Mouse (Mus musculus) urinary bladder, adult 2 months (tissue): ENCODE measurements around the gene Chd5. TPM values are rescaled to one million over a fixed set of nuclear protein-coding genes. Genes with fewer than 3 reads are reported as not detected.
A peak's percentile ranks its signal among the peaks of the same experiment; 100 is the strongest.

Experiments
- DNase-seq: peaks from one replicate; pipeline ENCODE4 v3.0.0; 2022; ENCODE audit warnings: low spot score
- polyA plus RNA-seq: library from polyadenylated mRNA; depleted of rRNA; stranded (reverse); fragments of >200 nt; gene quantifications from 2 replicates; pipeline ENCODE4 v1.2.3, GENCODE M21; 2012

The Chd5 gene
- polyA plus RNA-seq, 1 experiment: 0.55 TPM

- DNase-seq: peak; percentile 40
Measured at GRCm38 (mm10) chr4:152318517-152319234, 19.8 kb upstream of the Chd5 start, which contains the start of gene Rnf207. Rnf207 (minus strand) TSS chr4:152318993.

GRCm38 (mm10) chr4:152321464-152321863 lies 17.0 kb upstream of the Chd5 start:
- DNase-seq: no peak

- no peak for DNase-seq
Measured at GRCm38 (mm10) chr4:152324641-152325562, 13.5 kb upstream of the Chd5 start.

DNA sequence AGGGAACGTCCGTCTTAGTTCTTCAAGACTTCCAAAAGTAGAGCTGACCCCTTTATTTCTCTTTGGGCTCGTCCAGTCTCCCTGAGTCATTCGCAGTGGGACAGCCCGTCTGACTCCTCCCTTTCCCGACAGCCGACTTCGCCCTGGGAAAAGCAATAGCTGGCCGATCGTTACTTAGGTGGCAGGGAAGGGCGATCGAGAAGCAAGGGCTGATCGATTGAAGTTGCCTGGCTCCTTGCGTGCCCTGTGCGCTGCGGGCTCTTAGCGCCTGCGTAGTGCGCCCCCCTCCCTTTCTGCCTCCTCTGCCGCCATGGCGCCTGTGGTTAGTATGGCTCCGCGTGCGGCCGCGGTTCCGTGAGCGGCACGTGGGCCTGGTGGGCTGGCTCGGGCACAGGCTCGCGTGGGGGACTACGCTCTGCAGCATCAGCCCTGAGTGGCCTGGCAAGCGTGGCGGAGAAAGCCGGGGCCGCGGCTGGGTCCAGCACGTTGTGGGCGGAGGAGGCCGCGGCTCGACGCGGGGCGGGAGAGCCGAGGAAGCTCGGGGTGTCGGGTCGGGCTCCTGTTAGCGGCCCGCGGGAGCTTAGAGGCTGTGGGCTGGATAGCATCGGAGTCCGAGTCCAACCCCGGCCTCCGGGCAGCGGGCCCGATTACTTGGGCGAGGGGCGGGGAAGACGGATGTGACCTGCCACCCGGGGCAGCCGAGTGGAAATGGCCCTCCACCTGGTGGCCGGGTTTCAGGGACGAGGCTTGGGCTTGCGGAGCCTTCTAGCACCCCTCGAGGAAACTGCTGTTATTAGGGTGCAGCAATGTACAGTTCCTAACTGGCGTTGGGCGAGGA lies 12.7 kb upstream of the Chd5 start, which contains the start of gene Rpl22:
Gene Rpl22 (plus strand): TSS at position 169 of the 838 bp plus-strand sequence.
- DNase-seq: peak; percentile 83

DNA sequence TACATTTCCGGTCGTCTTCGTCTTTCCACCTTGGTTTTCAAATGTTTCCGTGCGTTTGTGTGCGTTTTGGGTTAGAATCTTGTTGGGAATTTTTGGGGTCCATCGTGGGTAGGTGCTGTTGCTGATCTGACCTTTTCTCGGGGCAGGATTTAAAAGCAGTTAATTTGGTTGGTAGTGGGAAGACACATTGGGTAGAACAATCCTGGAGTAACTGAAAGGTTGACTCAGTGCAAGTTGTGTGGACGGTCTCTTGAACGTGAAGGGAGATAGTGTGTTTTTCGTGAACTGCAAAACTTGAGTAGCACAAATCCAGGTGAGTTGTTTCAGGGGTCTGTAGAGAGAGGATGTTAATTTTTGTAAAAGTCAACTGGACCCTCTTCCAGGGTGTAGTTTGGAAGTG lies 11.9 kb upstream of the Chd5 start:
- DNase-seq: no peak

- no peak for DNase-seq
Measured at GRCm38 (mm10) chr4:152328691-152329090, 9.8 kb upstream of the Chd5 start.

GRCm38 (mm10) chr4:152332952-152333351 lies 5.5 kb upstream of the Chd5 start:
- DNase-seq: no peak

DNA sequence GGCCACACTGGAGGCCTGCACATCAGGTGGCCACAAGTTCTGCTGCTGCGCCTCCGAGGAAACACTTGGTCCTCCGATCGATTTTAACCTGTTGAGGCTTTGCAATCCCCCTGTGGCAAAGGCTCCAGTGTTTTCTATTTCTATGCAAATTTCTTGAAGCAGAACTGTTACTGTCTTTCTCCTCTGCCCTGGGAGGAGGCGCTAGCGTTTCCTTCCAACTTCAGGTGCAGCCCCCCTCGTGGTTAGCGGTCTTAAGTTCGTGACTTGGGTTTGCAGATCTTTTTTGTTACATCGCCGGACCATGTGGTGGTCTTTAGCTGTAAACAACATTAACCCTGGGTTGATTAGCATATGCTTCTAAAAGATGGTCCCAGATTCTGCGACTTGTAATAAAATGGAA lies 4.9 kb upstream of the Chd5 start:
- no peak for DNase-seq

DNA sequence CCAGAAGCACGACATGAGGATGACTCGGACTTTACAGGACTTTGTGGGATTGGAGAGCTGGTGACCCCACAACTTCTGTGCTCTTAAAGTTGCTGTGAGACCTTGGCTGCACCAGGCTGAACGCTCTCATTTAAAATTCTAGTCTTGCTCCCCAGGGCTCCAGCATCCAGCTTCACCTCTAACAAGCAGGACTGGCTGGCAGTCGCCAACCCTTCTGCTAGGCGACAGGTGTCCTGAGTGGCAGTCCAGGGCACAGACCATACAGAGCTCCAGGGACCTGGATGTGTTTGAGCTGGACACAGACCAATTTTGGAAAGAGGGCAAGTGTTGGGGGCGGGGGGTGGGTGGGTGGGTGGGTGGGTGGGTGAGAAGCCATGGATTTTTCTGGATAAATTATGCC lies 679 bp upstream of the Chd5 start:
- no peak for DNase-seq

GRCm38 (mm10) chr4:152339293-152339790 lies 891 bp downstream of the Chd5 start:
- DNase-seq: no peak

DNA sequence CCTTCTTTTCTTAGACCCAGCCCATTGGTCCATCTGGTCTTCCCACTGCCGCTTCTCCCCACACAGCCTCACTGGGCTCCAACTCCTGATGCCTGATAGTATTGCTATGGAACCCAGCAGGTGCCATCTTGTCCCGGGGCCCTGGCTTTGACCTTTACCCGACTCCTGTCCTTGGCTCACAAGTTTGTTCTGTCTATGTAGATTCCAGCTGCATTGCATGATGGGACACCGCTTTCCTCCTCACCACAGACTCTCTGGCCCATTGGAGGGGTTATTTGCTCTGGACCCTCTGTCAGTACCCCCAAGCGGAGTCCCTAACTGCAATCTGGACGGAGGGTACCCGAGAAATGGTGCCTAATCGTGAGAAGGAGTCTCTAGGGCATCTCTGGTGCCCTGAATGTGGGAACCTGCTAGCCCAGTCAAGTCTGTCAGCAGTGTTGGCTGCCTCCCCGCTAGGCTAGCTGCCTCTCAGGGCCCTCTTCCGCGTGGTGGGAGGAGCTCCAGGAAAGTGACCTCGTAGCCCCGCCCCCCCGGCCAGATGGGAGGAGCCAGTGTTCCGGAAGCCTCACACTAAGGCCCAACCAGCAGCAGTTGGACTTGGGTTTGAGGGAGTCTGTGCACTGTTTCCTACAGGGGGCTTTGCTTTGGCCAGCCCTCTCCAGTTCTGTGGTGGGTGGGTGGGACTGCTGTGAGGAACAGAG lies 2.3 kb downstream of the Chd5 start:
- DNase-seq: no peak

- no peak for DNase-seq
Measured at GRCm38 (mm10) chr4:152343296-152343695, 4.8 kb downstream of the Chd5 start.

DNA sequence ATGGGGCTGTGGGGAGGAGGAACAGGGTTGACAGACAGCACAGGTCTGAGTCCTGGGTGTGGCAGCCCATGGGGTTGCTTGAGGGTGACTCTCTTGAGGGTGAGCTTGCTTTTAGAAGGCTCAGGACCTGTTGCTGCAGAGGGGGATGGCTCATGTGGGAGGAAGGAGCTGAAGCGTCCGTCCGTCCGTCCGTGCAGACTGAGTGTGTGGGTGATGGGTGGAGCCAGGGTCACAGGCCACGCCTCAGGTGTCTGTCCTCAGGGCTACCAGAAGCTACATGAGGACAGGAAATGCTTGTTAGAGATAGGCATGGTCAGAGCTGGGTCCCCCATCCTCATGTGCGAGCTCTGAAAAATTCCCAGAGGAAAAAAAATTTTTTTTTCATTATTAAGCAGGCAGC lies 6.2 kb downstream of the Chd5 start:
- DNase-seq: no peak

- no peak for DNase-seq
Measured at GRCm38 (mm10) chr4:152345120-152345889, 6.9 kb downstream of the Chd5 start.

DNA sequence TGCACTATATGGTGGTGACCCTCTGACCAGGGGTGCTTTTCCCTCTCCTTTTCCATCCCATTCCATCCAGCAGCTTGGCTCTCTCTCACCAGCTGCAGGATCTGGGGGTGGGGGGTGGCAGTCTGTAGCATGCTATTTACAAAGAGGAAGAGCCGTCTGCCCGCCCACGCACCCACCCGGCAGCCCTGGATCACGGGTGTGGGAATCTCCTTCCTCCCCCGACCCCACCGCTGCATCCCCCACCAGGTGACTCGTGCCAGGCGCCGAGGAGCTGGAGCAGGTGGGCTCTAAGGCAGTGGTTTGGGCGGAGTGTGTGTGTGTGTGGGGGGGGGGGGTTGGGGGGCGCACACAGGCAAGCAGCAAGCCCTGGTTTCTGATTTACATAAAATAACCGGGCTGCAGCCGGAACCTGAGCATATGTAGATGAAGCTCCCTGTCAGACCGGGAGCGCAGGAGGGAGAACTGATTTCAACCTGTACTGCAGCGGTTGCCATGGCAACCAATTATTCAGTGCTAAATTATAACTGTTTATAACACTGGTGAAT lies 11.5 kb downstream of the Chd5 start:
- no peak for DNase-seq

- no peak for DNase-seq
Measured at GRCm38 (mm10) chr4:152350722-152351421, 12.4 kb downstream of the Chd5 start.

DNA sequence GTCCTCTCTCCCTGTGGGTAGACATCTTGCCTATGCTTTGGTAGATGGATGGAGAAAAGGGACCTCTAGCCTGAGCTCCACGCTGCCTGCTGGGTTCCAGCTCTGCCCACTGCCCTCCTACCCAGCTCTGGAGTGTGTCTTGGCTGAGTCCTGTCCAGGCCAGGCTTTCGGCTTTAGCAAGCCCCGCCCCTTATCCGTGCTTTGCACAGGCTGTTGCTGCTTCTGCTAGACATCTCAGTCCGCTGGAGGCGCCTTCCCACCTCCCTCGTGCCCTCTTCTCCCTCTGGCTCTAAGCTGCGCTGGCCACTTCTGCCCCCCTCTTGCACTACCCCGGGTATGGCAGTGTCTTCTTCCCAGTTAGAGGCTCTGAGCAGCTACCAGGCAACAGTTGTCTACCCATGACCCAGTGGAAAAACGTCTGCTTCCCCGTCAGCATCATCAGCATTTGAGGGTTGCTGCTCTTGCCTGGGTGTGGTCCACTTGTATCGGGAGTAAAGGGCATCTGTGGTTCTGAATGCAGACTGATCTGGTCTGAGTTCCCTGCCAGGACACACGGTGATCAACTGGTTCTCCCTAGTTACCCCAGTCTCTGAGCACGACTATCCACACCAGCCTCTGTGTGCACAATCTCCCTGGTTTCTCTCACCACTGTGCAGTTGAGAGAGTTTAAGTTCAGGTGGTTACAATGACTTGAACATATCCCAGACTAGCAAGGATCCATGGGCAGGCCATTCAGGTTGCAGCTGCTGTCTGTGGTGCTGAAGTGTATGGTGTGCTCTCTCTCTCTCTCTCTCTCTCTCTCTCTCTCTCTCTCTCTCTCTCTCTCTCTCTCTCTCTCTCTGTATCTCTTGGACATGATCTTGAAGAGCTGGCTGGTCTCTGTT lies 13.2 kb downstream of the Chd5 start:
- no peak for DNase-seq

- no peak for DNase-seq
Measured at GRCm38 (mm10) chr4:152353886-152354637, 15.6 kb downstream of the Chd5 start.
